In genomic region chr15:80094201-80094600, GRCm38 (mm10) we compare ENCODE assay signal across 26 mouse cellular contexts. TPM values are rescaled to one million over a fixed set of nuclear protein-coding genes. Genes with fewer than 3 reads are reported as not detected.
A peak's percentile ranks its signal among the peaks of the same experiment; 100 is the strongest.
DNase-seq lines count a peak whose midpoint lies in the region; ATAC-seq and TF ChIP-seq lines count a peak whose summit lies in the region.
"Had no signal": no experiment of that assay in that cellular context is flagged by ENCODE, and none has a peak within 500 bp of the region (broad histone marks: within the 10 kb centered on the region; RNA-seq: fewer than 3 reads in every experiment).

No protein-coding gene starts in this region.

- no peak overlapping the region; the same call in 1 of the 2 replicates for H3K4me3 ChIP-seq in left cerebral cortex, adult 2 months
- no peak overlapping the region for H3K4me3 ChIP-seq in lung, postnatal 0 days (ENCODE audit: low read depth, low read length)
- H3K4me3 ChIP-seq: forebrain, embryonic 10.5 days; hindbrain, embryonic 15.5 days; limb, embryonic 10.5 days; liver, embryonic 15.5 days; lung, embryonic 15.5 days; midbrain, embryonic 15.5 days; myocyte; neural tube, embryonic 13.5 days had no signal

- 0 out of 2 replicates have a peak, but pooled peaks cover 2% of the 10 kb centered on the region for H3K4me1 ChIP-seq in lung, postnatal 0 days (ENCODE audit: insufficient read depth, low read depth, low read length)

- TF ChIP-seq CTCF in left cerebral cortex, adult 2 months (IDR thresholded peaks at IDR 0.05): no peak
- TF ChIP-seq CTCF in lung, postnatal 0 days (IDR thresholded peaks at IDR 0.05): no peak

- intact Hi-C loops in left cerebral cortex, adult 2 months (cut with DNase I): no loop called here

- no peak overlapping the region for H3K4me2 ChIP-seq in lung, postnatal 0 days (replicated peaks; ENCODE audit: low read depth, low read length)
- H3K4me2 ChIP-seq: liver, embryonic 15.5 days; lung, embryonic 15.5 days; midbrain, embryonic 15.5 days; neural tube, embryonic 13.5 days had no signal

- H3K9me3 ChIP-seq in lung, postnatal 0 days (ENCODE audit: low read length): no peaks in the 10 kb centered on the region
- H3K9me3 ChIP-seq: forebrain, embryonic 10.5 days; hindbrain, embryonic 15.5 days; limb, embryonic 10.5 days; liver, embryonic 15.5 days; lung, embryonic 15.5 days; midbrain, embryonic 15.5 days; neural tube, embryonic 13.5 days had no signal

- H3K36me3 ChIP-seq in lung, postnatal 0 days (ENCODE audit: insufficient read depth, low read length): no peaks in the 10 kb centered on the region
- H3K36me3 ChIP-seq: forebrain, embryonic 10.5 days; hindbrain, embryonic 15.5 days; limb, embryonic 10.5 days; liver, embryonic 15.5 days; lung, embryonic 15.5 days; midbrain, embryonic 15.5 days; neural tube, embryonic 13.5 days had no signal

- peaks cover 15% of the 10 kb centered on the region for H3K27me3 ChIP-seq in lung, postnatal 0 days (replicated peaks; ENCODE audit: insufficient read depth, low read length)
- H3K27me3 ChIP-seq: hindbrain, embryonic 15.5 days; midbrain, embryonic 15.5 days had no signal

- H3K27ac ChIP-seq in left cerebral cortex, adult 2 months: peak overlapping the region; percentile 28; the same call in 1 of the 2 replicates
- no peak overlapping the region for H3K27ac ChIP-seq in lung, postnatal 0 days (ENCODE audit: low read length)
- H3K27ac ChIP-seq: forebrain, embryonic 10.5 days; hindbrain, embryonic 15.5 days; limb, embryonic 10.5 days; liver, embryonic 15.5 days; lung, embryonic 15.5 days; midbrain, embryonic 15.5 days; neural tube, embryonic 13.5 days had no signal

- 88% methylated on average over 13 of the region's 13 CpGs for WGBS in lung, postnatal 0 days

- no peak for DNase-seq in left cerebral cortex, adult 2 months (ENCODE audit: extremely low spot score in 1 of 2, low spot score in 2 of 2)
- DNase-seq in left cerebral cortex, adult 18-20 months (ENCODE audit: low spot score in 2 of 2): no peak
- DNase-seq in brain, adult 2 months (ENCODE audit: low read depth, low spot score): peak; percentile 94
- DNase-seq in cerebellum, adult 9-10 months: peak; percentile 93
- DNase-seq in ovary, adult 18-20 months (ENCODE audit: low spot score): no peak
- DNase-seq in lung, postnatal 0 days (ENCODE audit: low spot score): no peak
- DNase-seq in kidney, adult 18-20 months: no peak
- DNase-seq: adrenal gland, postnatal 36 days; gastrocnemius, postnatal 25 days; heart, postnatal 4 days; kidney, postnatal 25 days; liver; lung, postnatal 4 days; right cerebral cortex, adult 18-20 months; right cerebral cortex, postnatal 4 days; thymus, postnatal 36 days had no signal

- H3K9ac ChIP-seq in lung, postnatal 0 days (replicated peaks; ENCODE audit: low read depth): no peak overlapping the region
- H3K9ac ChIP-seq: hindbrain, embryonic 15.5 days; liver, embryonic 15.5 days; lung, embryonic 15.5 days; midbrain, embryonic 15.5 days; neural tube, embryonic 13.5 days had no signal

- ATAC-seq in lung, postnatal 0 days: no peak
- ATAC-seq: forebrain, embryonic 16.5 days; intestine, embryonic 16.5 days; midbrain, embryonic 15.5 days had no signal

- TF ChIP-seq EP300 in lung, postnatal 0 days (IDR thresholded peaks at IDR 0.05): no peak

RNA-seq across cellular contexts. Expression of gene Rpl3, which starts 2.5 kb away (rescaled TPM):
- 100 to 1,000 TPM; 439 to 468 TPM for total RNA-seq in left cerebral cortex, adult 2 months (2021)
- 100 to 1,000 TPM; 526 to 554 TPM for total RNA-seq in left cerebral cortex, adult 18-20 months (2021)
- polyA plus RNA-seq in lung, postnatal 0 days (2015; fragmentation: Nextera tagmentation; extraction: Ambion mirVana): 554 and 577 TPM in 2 replicates

RNA-seq across cellular contexts. Expression of gene Syngr1, which starts 3.1 kb away (rescaled TPM):
- total RNA-seq in left cerebral cortex, adult 2 months (2021): 100 to 1,000 TPM; 429 to 434 TPM
- 100 to 1,000 TPM; 421 to 438 TPM for total RNA-seq in left cerebral cortex, adult 18-20 months (2021)
- 34.4 and 35.3 TPM in 2 replicates for polyA plus RNA-seq in lung, postnatal 0 days (2015; fragmentation: Nextera tagmentation; extraction: Ambion mirVana)

RNA-seq across cellular contexts. Expression of gene Tab1, which starts 38.7 kb away (rescaled TPM):
- 10 to 100 TPM; 23.7 to 26.4 TPM for total RNA-seq in left cerebral cortex, adult 2 months (2021)
- total RNA-seq in left cerebral cortex, adult 18-20 months (2021): 10 to 100 TPM; 23.8 to 25.7 TPM
- 18.1 and 19.1 TPM in 2 replicates for polyA plus RNA-seq in lung, postnatal 0 days (2015; fragmentation: Nextera tagmentation; extraction: Ambion mirVana)

Comparison
In these comparisons a context has a peak if more than half of its experiments do, and no peak if none do; other contexts are left out.
1. DNase-seq: peak in brain, adult 2 months (single experiment) and cerebellum, adult 9-10 months (single experiment); none in left cerebral cortex, adult 2 months (0 of 2), left cerebral cortex, adult 18-20 months (0 of 2), ovary, adult 18-20 months (single experiment), lung, postnatal 0 days (single experiment) and kidney, adult 18-20 months (single experiment).